Mouse (Mus musculus): ENCODE measurements around the gene Slc39a11.

DNA sequence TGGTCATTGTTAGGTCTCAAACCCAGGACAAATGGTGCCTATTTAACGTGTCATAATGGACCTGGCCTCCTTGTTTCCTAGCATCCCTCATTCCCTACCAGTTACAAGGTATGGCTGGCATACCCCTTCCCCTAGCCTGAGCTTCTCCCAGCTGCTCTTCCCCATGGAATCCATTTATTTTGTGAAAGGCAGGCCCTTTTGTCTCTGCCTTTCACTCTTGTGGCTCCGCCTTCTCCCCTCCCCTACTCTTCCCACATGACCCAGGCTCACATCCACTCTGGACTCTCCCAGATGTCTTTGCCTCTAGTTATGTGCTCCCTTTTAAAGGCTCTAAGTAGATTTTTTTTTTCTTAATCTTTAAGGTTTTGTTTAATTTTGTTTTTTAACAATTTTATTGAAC, 37.2 kb upstream of the Slc39a11 start:
- TF ChIP-seq CTCF (IDR thresholded peaks at IDR 0.05; ENCODE audit: insufficient read depth, low read length) (no peak), POLR2A (IDR thresholded peaks at IDR 0.05; ENCODE audit: borderline replicate concordance, extremely low read depth, low read depth, low read length) (no peak)
